Mouse (Mus musculus) ES-E14 (cell line): Measurements from ENCODE around the gene Ppara.

Source experiments
- CHD2 ChIP-seq: IDR thresholded peaks from 2 replicates; pipeline ENCODE4 v1.6.1; 2014; ENCODE audit warnings: mild to moderate bottlenecking, low read depth, low read length, inconsistent platforms
- HCFC1 ChIP-seq: IDR thresholded peaks from 2 replicates; pipeline ENCODE4 v1.6.1; 2012; ENCODE audit warnings: low read length, inconsistent platforms, borderline replicate concordance; ENCODE audit not compliant: insufficient read depth

GRCm38 (mm10) chr15:85835335-85835734 is 100.6 kb downstream of the Ppara start:
- no peak for TF ChIP-seq CHD2
- no peak for TF ChIP-seq HCFC1
